Mouse (Mus musculus) liver, embryonic 14.5 days (tissue): Measurements from ENCODE around the gene Lpar5. TPM values are rescaled to one million over a fixed set of nuclear protein-coding genes. Genes with fewer than 3 reads are reported as not detected.
"Not testable (repeated sequence)": the region's sequence is repeated elsewhere in the genome, so short reads cannot be mapped to it uniquely, and the experiment has no call there.

Experiments
- ATAC-seq: fragments of 200-750 bp; cut with Nextera tagmentation; 2 replicates; pipeline ENCODE4 v1.8.0; 2017; ENCODE audit warnings: moderate number of reproducible peaks, mild to moderate bottlenecking, moderate library complexity; ENCODE audit not compliant: insufficient read depth
- DNase-seq, 3 experiments: peaks; one replicate each; pipeline ENCODE4 v3.0.0-alpha.2; 2012 to 2013; ENCODE audit warnings: low read depth in 3 of 3, low spot score in 3 of 3
- H3K27ac ChIP-seq: fragments of 300-500 bp; sonication (generic); 2 replicates; pipeline ENCODE4 v1.5.1; 2014; ENCODE audit warnings: moderate library complexity, mild to moderate bottlenecking, control low read depth, inconsistent platforms
- H3K27me3 ChIP-seq: fragments of 300-500 bp; sonication (generic); 2 replicates; pipeline ENCODE4 v1.6.1; 2014; ENCODE audit warnings: mild to moderate bottlenecking, low read length, moderate library complexity; ENCODE audit not compliant: control insufficient read depth, insufficient read depth
- H3K36me3 ChIP-seq: fragments of 300-500 bp; sonication (generic); replicated peaks from 2 replicates; pipeline ENCODE4 v1.6.1; 2014; ENCODE audit warnings: low read depth; ENCODE audit not compliant: control insufficient read depth, insufficient read depth
- H3K4me1 ChIP-seq, 2 experiments: fragments of 200-500 bp in 1 of 2; fragments of 300-500 bp in 1 of 2; sonication (generic) in 1 of 2; replicated peaks; 2 replicates each; pipeline ENCODE4 v1.6.1; 2012 to 2014; ENCODE audit warnings: antibody characterized with exemption in 1 of 2, inconsistent platforms in 1 of 2, low read length in 1 of 2; ENCODE audit not compliant: control insufficient read depth in 2 of 2, insufficient read depth in 2 of 2
- H3K4me2 ChIP-seq: fragments of 300-500 bp; sonication (generic); 2 replicates; pipeline ENCODE4 v1.6.1; 2014; ENCODE audit warnings: low read depth, mild to moderate bottlenecking, control low read depth, moderate library complexity
- H3K4me3 ChIP-seq, 2 experiments: fragments of 200-500 bp in 1 of 2; fragments of 300-500 bp in 1 of 2; sonication (generic) in 1 of 2; 2 replicates each; pipeline ENCODE4 v1.5.1; 2012 to 2014; ENCODE audit warnings: low read depth in 2 of 2, low read length in 2 of 2, mild to moderate bottlenecking in 2 of 2, control low read depth in 1 of 2, inconsistent platforms in 1 of 2, moderate library complexity in 1 of 2; ENCODE audit not compliant: insufficient read depth in 1 of 2
- H3K9ac ChIP-seq: fragments of 300-500 bp; sonication (generic); replicated peaks from 2 replicates; pipeline ENCODE4 v1.6.1; 2014; ENCODE audit warnings: mild to moderate bottlenecking, control low read depth, moderate library complexity
- H3K9me3 ChIP-seq: fragments of 300-500 bp; sonication (generic); 2 replicates; pipeline ENCODE4 v1.6.1; 2016; ENCODE audit warnings: low read length, mixed read lengths; ENCODE audit not compliant: control insufficient read depth
- CTCF ChIP-seq: IDR thresholded peaks from 2 replicates; pipeline ENCODE4 v1.5.1; 2016; ENCODE audit warnings: antibody characterized with exemption, low read depth, control low read depth
- EP300 ChIP-seq: IDR thresholded peaks from 2 replicates; pipeline ENCODE4 v1.6.1; 2016; ENCODE audit warnings: antibody characterized with exemption, low read depth
- WGBS: fragments of 180-500 bp; shearing (Covaris S2); extraction: QIAGEN DNeasy Blood & Tissue Kit; methylation state at CpG from one replicate; pipeline ENCODE4 v1.1.7; 2014; ENCODE audit not compliant: insufficient replicate concordance; 5-methylcytosine and 5-hydroxymethylcytosine counted together
- polyA plus RNA-seq, 2 experiments: library from polyadenylated mRNA; depleted of rRNA in 1 of 2; stranded (reverse) in 1 of 2; unstranded in 1 of 2; fragments of >200 nt; fragmentation: Nextera tagmentation in 1 of 2; extraction: Ambion mirVana in 1 of 2; gene quantifications; 2 replicates each; pipeline versions ENCODE4 v1.2.1 to v1.2.3; 2012 to 2014

Gene Lpar5
- polyA plus RNA-seq, 2 experiments, result 1.0 to 1.6 TPM

DNA sequence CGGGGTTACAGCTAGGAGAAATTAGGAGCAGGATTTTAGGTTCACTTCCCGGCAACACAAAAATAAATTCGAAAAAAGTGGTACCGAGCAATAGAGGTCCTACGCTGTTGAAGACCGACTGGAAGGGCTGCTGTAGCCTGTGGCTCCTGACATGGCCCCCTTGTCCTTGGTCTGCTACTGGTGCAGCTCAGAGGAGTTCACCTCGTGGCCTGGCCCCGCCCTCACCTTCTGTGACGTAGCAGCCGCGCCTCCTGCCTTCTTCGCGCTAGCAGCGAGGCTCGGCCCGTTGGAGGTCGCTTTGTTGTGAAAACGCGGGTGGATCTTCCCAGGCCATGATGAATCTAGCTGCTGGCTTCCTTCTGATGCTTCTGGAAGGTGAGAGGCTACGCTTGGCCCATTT is 18.0 kb upstream of the Lpar5 start, which contains the start of gene Acrbp:
Gene Acrbp, plus strand, starts transcription at position 12 of the 400 bp plus-strand sequence.
- DNase-seq (no peak), ATAC-seq (peak; percentile 24; the same call in 1 of the 2 replicates)
- H3K9me3 ChIP-seq, result no peaks in the 10 kb centered on the region
- no peaks in the 10 kb centered on the region for H3K4me1 ChIP-seq
- H3K27me3 ChIP-seq, result no peaks in the 10 kb centered on the region
- H3K36me3 ChIP-seq, result peaks cover 3% of the 10 kb centered on the region
- no peak within 1 kb of the TSS for H3K9ac ChIP-seq
- TF ChIP-seq CTCF (no peak), EP300 (no peak)
- no peak within 1 kb of the TSS for H3K27ac ChIP-seq
- H3K4me3 ChIP-seq, result no peak within 1 kb of the TSS
- WGBS, result 42% methylated on average over 20 of the region's 20 CpGs
- H3K4me2 ChIP-seq, result no peak within 1 kb of the TSS

DNA sequence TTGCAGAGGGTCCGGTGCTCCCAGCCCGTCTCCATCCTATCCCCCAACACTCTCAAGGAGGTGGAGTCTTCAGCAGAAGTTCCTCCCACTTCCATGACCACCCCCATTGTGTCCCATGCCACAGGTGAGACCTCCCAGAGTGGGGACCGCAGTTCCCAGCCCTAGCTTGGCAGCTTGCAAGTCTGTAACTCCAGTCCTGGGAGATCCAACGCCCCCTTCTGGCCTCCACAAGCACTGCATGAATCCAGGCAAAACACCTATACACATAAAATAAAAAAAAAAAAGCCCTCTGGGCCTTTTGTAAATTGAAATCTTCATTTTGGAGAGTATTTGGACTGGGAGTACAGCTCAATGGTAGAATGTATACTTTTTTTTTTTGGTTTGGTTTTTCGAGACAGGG is 16.5 kb upstream of the Lpar5 start:
- no peak for ATAC-seq
- no peak overlapping the region for H3K27ac ChIP-seq
- DNase-seq, result no peak
- TF ChIP-seq CTCF (peak; percentile 64), EP300 (no peak)
- H3K4me1 ChIP-seq, result no peaks in the 10 kb centered on the region
- H3K4me3 ChIP-seq, result no peak overlapping the region
- no peaks in the 10 kb centered on the region for H3K27me3 ChIP-seq
- WGBS, result 65% methylated on average over 5 of the region's 5 CpGs
- H3K4me2 ChIP-seq, result no peak overlapping the region
- H3K9ac ChIP-seq, result no peak overlapping the region
- H3K36me3 ChIP-seq, result no peaks in the 10 kb centered on the region; the same call in 1 of the 2 replicates
- no peaks in the 10 kb centered on the region for H3K9me3 ChIP-seq

DNA sequence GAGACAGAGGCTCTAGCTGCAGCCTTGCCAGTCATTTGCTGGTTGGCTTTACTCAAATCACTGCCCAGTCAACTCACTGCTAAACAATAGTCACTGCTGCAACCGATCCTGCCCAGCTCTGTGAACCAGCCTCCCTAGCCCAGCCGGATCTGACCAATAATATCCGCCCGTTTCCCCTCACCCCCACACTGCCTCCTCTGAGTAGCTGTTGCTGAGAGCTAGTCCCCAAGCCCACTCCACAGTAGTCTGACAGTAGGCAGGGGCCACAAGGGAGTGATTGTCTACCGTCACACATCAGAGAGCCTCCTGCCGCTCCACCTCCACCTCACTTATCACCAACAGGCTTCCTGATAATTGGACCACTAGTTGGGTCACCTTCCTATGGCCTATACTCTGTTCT is 6.2 kb upstream of the Lpar5 start:
- DNase-seq, result no peak
- Histone ChIP-seq H3K4me2 (no peak overlapping the region), H3K9ac (no peak overlapping the region), H3K36me3 (no peaks in the 10 kb centered on the region), H3K4me3 (no peak overlapping the region), H3K9me3 (no peaks in the 10 kb centered on the region), H3K27ac (no peak overlapping the region), H3K4me1 (peaks cover 12 to 17% of the 10 kb centered on the region in 2 experiments), H3K27me3 (no peaks in the 10 kb centered on the region)
- 0 out of 2 replicates have a peak, but pooled peaks have one; percentile 4 for ATAC-seq
- WGBS, result 32% methylated on average over 6 of the region's 6 CpGs
- no peak for TF ChIP-seq EP300

DNA sequence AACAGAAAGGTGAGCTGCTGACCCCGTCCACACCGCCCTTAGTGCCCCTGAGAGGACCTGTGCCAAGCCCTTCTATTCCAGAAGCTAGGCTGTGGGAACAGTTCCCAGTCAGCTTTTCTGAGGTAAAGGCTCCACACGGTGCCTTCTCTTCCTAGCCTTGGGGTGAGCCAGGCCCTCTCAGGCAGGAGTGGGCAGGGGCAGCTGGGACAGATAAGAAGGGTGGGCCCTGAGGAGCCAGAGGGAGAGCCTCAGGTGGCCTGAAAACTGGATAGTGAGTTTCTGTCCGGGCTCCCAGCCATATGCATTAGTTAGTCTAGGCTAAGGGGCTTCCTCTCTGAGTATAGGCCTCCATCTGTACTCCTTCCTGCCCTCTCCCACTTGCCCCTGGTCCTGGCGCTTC is 5.2 kb upstream of the Lpar5 start:
- ATAC-seq, result peak; percentile 71
- Histone ChIP-seq H3K9ac (no peak overlapping the region; the same call in 1 of the 2 replicates), H3K36me3 (no peaks in the 10 kb centered on the region), H3K27ac (no peak overlapping the region), H3K4me2 (peak overlapping the region; percentile 3; the same call in 1 of the 2 replicates), H3K9me3 (no peaks in the 10 kb centered on the region), H3K4me1 (peaks cover 16 to 22% of the 10 kb centered on the region in 2 experiments), H3K27me3 (no peaks in the 10 kb centered on the region), H3K4me3 (no peak overlapping the region)
- DNase-seq, result no peak
- TF ChIP-seq CTCF (no peak), EP300 (no peak)
- 56% methylated on average over 5 of the region's 5 CpGs for WGBS

DNA sequence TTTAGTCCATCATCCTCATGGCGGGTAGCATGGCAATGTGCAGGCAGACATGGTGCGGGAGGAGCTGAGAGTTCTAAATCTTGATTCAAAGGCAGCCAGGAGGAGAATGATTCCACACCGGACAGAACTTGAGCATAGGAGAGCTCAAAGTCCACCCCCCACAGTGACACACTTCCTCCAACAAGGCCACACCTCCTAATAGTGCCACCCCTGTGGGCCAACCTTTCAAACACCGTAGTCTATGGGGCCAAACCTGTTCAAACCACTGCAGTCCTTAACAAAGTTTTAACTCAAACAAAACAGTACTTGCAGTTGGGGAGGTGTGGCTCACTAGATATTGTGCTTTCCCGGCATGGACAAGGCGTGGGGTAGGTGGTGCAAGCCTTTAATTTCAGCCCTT is 3.8 kb upstream of the Lpar5 start:
- ATAC-seq (no peak), DNase-seq (no peak)
- Histone ChIP-seq H3K36me3 (no peaks in the 10 kb centered on the region), H3K27ac (no peak overlapping the region), H3K4me1 (peaks cover 18 to 25% of the 10 kb centered on the region in 2 experiments), H3K9ac (no peak overlapping the region), H3K4me3 (no peak overlapping the region), H3K9me3 (no peaks in the 10 kb centered on the region), H3K4me2 (no peak overlapping the region), H3K27me3 (no peaks in the 10 kb centered on the region)
- WGBS, result 58% methylated on average over 6 of the region's 6 CpGs
- TF ChIP-seq CTCF, result no peak
- TF ChIP-seq EP300, result no peak

DNA sequence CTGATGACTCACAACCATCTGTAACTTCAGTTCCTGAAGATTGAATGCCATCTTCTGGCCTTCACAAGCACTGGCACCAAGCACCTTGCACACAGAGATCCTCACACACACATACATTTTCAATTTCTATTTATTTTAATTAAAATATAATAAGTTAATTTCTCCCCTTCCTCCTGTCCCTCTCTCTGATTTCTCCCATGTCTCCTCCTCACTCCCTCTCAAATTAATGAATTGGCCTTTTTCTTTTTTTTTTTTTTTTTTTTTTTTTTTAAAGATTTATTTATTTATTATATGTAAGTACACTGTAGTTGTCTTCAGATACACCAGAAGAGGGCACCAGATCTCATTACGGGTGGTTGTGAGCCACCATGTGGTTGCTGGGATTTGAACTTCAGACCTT is 2.5 kb upstream of the Lpar5 start:
- H3K9me3 ChIP-seq, ATAC-seq, H3K4me2 ChIP-seq, H3K27me3 ChIP-seq, H3K27ac ChIP-seq, H3K36me3 ChIP-seq, H3K4me3 ChIP-seq, H3K9ac ChIP-seq, DNase-seq: not testable (repeated sequence)
- no CpG with 5 or more reads among the region's 1 CpGs for WGBS
- peaks cover 18 to 27% of the 10 kb centered on the region in 2 experiments for H3K4me1 ChIP-seq
